Mouse (Mus musculus) left cerebral cortex, adult 8-10 months (tissue): ENCODE measurements at regions not wholly inside any gene's neighbourhood (a gene's known extent, or its start where the extent isn't known, plus 50 kb on each side); places are given as distances from the start of the nearest gene placed in this dataset.

Source experiments
- DNase-seq, 2 experiments: peaks; one replicate each; pipeline ENCODE4 v3.0.0; 2022; ENCODE audit warnings: low spot score in 2 of 2

GRCm38 (mm10) chr8:115428528-115429290 lies 278.9 kb downstream of the Maf start:
- no peak for DNase-seq

DNA sequence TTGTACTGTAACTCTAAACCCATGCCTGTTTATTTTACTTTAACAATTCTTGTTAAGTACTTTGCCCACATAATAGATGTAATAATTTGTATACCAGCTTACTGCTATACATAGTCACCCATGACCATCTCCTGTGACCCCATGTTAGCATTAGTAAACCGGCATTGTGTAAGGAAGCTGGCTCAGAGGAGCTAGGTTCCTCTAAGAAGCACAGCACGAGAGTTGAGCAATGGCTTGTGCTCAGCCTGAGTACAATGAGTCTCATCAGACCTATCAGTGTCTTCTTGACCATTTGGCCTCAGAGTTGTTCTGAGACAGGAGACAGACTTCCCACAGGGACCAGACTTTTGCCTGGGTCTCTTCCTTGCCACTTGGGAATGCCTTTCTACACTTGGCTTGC lies 279.6 kb downstream of the Maf start:
- no peak for DNase-seq

DNA sequence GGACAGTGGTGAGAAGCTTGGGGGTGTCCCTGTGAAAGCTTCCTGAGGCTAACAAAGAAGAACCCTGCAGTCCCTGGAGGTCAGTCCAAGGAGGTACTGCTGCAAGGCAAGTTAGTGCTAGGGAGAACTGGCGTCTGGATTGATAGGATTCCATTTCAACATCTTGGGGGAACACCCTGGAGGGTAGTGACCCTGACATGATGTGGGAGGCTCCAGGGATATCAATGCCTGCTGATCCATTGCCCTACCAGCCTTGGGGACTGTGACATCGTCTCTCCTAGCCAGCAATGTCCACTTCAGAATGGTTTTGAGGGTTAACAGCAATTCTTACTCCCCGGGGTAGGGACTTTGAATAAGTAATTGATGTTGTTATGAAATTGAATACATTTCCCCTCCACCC lies 280.1 kb downstream of the Maf start:
- DNase-seq, result no peak

DNA sequence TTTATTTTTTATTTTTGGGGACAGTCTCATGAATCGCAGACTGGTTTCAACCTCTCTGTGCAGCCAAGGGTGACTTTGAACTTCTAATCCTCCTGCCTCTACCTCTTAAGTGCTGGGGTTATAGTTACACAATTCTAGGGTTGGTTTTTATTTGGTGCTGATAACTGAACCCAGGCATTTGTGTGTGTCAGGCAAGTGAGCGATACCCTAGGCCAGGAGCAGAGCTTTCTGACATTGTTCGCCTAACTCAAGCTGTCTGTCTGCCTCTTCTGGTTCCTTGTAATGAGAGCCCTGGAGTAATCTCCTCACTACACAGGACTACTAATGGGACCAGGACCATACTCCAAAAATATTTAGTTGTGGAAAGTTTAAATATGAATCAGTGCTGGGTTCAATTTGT lies 281.1 kb downstream of the Maf start:
- DNase-seq, result no peak

DNA sequence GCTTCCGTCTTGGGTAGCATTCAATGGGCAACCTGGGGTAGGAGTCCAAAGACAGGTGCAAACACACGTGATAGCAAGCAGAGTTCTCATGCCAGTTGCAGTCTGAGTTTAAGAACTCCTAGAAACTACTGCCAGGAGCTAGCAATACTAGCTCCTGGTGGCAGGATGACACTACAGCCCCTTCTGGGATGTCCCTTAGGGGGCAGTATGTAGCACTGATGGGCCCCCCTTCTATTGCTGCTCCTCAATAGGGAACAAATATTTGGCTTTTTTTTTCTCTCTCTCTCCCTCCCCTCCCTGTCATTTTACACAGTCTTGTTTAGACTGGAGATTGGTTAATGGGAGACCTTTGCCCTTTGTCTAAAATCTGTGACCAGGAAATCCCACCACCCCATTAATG lies 282.2 kb downstream of the Maf start:
- DNase-seq, result no peak

GRCm38 (mm10) chr8:115423682-115424081 lies 283.9 kb downstream of the Maf start:
- DNase-seq, result no peak

DNA sequence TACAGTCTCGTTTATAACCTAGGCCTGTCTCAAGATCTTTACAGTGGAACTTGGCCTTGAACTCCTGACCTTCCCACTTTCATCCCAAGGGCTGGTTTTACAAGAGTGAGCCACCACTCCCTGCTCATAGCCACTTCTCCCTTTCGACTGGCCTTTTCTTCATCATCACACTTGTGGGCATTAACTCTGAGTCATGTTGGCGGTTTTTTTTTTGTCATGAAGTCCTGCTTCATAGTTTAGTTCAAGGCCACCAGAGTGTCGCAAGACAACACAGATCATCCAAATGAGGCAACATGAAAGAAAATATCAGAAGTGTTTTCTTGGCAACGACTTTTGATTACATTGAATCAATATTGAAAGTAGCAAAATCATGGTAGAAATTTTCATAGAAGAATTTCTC lies 284.5 kb downstream of the Maf start:
- DNase-seq, result no peak

DNA sequence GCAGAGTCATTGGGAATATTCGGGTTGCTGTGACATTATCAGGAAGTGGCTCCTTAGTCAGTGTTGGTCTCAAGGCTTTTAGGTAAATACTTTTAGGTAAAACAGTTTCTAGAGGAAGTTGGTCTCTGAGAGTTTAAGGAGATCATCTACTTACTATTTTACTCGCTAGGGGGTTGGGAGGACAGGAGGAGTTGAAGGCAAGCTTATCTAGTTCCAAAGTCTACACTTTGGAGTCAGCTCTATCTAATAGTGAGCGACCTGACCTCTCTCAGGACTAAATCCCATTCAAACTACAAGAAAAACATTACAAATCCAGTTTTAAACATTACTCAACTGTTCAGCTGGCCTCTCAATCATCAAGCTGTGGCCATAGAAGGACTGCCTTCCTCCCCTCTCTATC lies 287.1 kb downstream of the Maf start:
- no peak for DNase-seq

- no peak for DNase-seq
Measured at GRCm38 (mm10) chr8:115420131-115420530, 287.5 kb downstream of the Maf start.

GRCm38 (mm10) chr8:115418056-115418455 lies 289.5 kb downstream of the Maf start:
- DNase-seq, result no peak

- peak in 1 of 2 experiments; percentile 10 for DNase-seq
Measured at GRCm38 (mm10) chr8:115414061-115414473, 293.5 kb downstream of the Maf start.

GRCm38 (mm10) chr8:115411756-115412155 lies 295.8 kb downstream of the Maf start:
- peak in 1 of 2 experiments; percentile 14 for DNase-seq

DNA sequence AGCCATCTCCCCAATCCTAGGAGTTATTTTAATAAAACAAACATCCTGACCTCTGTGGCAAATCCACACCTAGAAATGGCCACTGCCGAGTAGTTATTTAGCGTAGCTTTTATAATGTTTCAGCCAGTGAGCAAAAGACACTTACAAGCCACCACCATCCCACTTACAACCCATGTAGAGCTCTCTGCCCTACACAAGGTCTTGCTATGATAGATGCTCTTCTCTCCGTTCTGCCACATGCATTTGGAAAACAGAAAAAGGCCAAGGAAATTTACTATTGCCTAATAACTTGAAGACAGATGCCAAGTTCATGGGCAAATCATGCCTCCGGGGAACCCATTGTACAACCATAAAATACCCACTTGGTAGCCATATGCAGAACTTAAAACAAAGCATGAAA lies 296.5 kb downstream of the Maf start:
- DNase-seq, result no peak

DNA sequence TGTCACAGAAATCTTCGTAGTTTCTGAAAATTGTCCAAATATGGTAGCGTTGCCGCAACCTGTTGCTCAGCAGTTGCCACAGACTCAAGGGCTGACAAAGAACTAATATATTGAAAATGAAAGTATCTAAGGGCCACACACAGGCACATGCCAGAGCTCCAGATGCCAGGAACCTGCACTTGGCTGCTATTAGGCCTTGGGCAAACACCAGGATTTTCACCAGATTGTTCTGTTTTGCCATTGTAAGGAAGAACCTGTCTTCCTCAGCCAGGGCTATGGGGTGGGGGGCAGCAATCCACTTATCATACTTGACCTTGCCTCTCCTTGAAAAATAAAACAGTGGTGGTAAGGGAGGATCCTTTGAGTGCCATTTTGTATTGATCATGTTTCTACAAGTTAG lies 297.4 kb downstream of the Maf start:
- no peak for DNase-seq

GRCm38 (mm10) chr8:115407535-115407934 lies 300.1 kb downstream of the Maf start:
- no peak for DNase-seq

- no peak for DNase-seq
Measured at GRCm38 (mm10) chr8:115403601-115404000, 304.0 kb downstream of the Maf start.

GRCm38 (mm10) chr8:115402471-115403197 lies 305.0 kb downstream of the Maf start:
- no peak for DNase-seq
